ENCODE assay signal across 12 mouse cellular contexts in genomic region chr5:93251001-93251760, GRCm38 (mm10). TPM values are rescaled to one million over a fixed set of nuclear protein-coding genes. Genes with fewer than 3 reads are reported as not detected.
DNase-seq lines count a peak whose midpoint lies in the region; ATAC-seq and TF ChIP-seq lines count a peak whose summit lies in the region.
"Had no signal": no experiment of that assay in that cellular context is flagged by ENCODE, and none has a peak within 500 bp of the region (broad histone marks: within the 10 kb centered on the region; RNA-seq: fewer than 3 reads in every experiment).

No protein-coding gene starts in this region.

- no peak for TF ChIP-seq CTCF in gastrocnemius, adult 2 months (IDR thresholded peaks at IDR 0.05)

- intact Hi-C loops in gastrocnemius, adult 2 months (cut with DNase I), result no loop called here

- WGBS in kidney, embryonic 14.5 days, result 83% methylated on average over 12 of the region's 12 CpGs
- WGBS in embryonic facial prominence, embryonic 10.5 days, result 87% methylated on average over 12 of the region's 12 CpGs

- H3K9ac ChIP-seq in kidney, embryonic 14.5 days (ENCODE audit: low read depth, low read length), result no peak overlapping the region
- H3K9ac ChIP-seq: heart, embryonic 13.5 days had no signal

- H3K4me1 ChIP-seq in kidney, embryonic 14.5 days (ENCODE audit: control insufficient read depth, insufficient read depth, low read length), result no peaks in the 10 kb centered on the region
- no peaks in the 10 kb centered on the region for H3K4me1 ChIP-seq in embryonic facial prominence, embryonic 10.5 days
- H3K4me1 ChIP-seq: heart, embryonic 13.5 days had no signal

- H3K36me3 ChIP-seq in kidney, embryonic 14.5 days (ENCODE audit: control insufficient read depth, insufficient read depth, low read length), result no peaks in the 10 kb centered on the region
- H3K36me3 ChIP-seq in embryonic facial prominence, embryonic 10.5 days (replicated peaks), result no peaks in the 10 kb centered on the region
- H3K36me3 ChIP-seq: heart, embryonic 13.5 days had no signal

- peak; percentile 11 to 30 for DNase-seq in kidney, adult 8-10 months
- DNase-seq in adrenal gland, postnatal 25 days, result peak; percentile 41
- DNase-seq in gastrocnemius, adult 2 months, result peak; percentile 79
- peak; percentile 71 for DNase-seq in lung, postnatal 14 days
- DNase-seq in urinary bladder, postnatal 4 days (ENCODE audit: low spot score in 2 of 2), result no peak
- DNase-seq in urinary bladder, postnatal 14 days (ENCODE audit: low spot score), result no peak
- no peak for DNase-seq in embryonic facial prominence, embryonic 10.5 days (ENCODE audit: low spot score)
- DNase-seq: right cerebral cortex, postnatal 14 days; thymus, adult 2 months had no signal

- no peak overlapping the region for H3K4me3 ChIP-seq in kidney, embryonic 14.5 days (ENCODE audit: low read length)
- H3K4me3 ChIP-seq in gastrocnemius, adult 2 months, result no peak overlapping the region
- H3K4me3 ChIP-seq in embryonic facial prominence, embryonic 10.5 days, result no peak overlapping the region
- H3K4me3 ChIP-seq: heart, embryonic 13.5 days; layer of hippocampus, adult 2 months had no signal

- no peak overlapping the region for H3K4me2 ChIP-seq in kidney, embryonic 14.5 days (replicated peaks; ENCODE audit: low read depth, low read length)
- H3K4me2 ChIP-seq: heart, embryonic 13.5 days had no signal

- no peak overlapping the region for H3K27ac ChIP-seq in kidney, embryonic 14.5 days (ENCODE audit: low read depth, low read length)
- peak overlapping the region; percentile 54 for H3K27ac ChIP-seq in gastrocnemius, adult 2 months
- H3K27ac ChIP-seq in embryonic facial prominence, embryonic 10.5 days (replicated peaks), result no peak overlapping the region
- H3K27ac ChIP-seq: heart, embryonic 13.5 days; layer of hippocampus, adult 2 months had no signal

- H3K9me3 ChIP-seq in kidney, embryonic 14.5 days (ENCODE audit: control insufficient read depth, low read length), result no peaks in the 10 kb centered on the region
- H3K9me3 ChIP-seq in embryonic facial prominence, embryonic 10.5 days, result no peaks in the 10 kb centered on the region
- H3K9me3 ChIP-seq: heart, embryonic 13.5 days had no signal

- H3K27me3 ChIP-seq in kidney, embryonic 14.5 days (ENCODE audit: control insufficient read depth, insufficient read depth, low read length), result no peaks in the 10 kb centered on the region
- no peaks in the 10 kb centered on the region for H3K27me3 ChIP-seq in embryonic facial prominence, embryonic 10.5 days (replicated peaks; ENCODE audit: low read depth, poor library complexity, severe bottlenecking)
- H3K27me3 ChIP-seq: heart, embryonic 13.5 days had no signal

- no peak for ATAC-seq in kidney, embryonic 14.5 days (ENCODE audit: low FRiP score, low TSS enrichment)

RNA-seq across cellular contexts. Expression of gene Ccng2, which starts 15.9 kb away (rescaled TPM):
- polyA plus RNA-seq in kidney, embryonic 14.5 days (2014; fragmentation: Nextera tagmentation; extraction: Ambion mirVana), result 53.2 and 69.4 TPM in 2 replicates
- 23.4 and 24.8 TPM in 2 replicates for total RNA-seq in adrenal gland, postnatal 25 days (2021)
- 1 to 10 TPM; 8.6 to 9.7 TPM for total RNA-seq in gastrocnemius, adult 2 months (2021)
- polyA plus RNA-seq in embryonic facial prominence, embryonic 10.5 days (2016; fragmentation: Nextera tagmentation; extraction: Ambion mirVana), result 52.8 and 55.1 TPM in 2 replicates

RNA-seq across cellular contexts. Expression of gene 2010109A12Rik, which starts 44.9 kb away (rescaled TPM):
- 1.1 and 1.4 TPM in 2 replicates for polyA plus RNA-seq in kidney, embryonic 14.5 days (2014; fragmentation: Nextera tagmentation; extraction: Ambion mirVana)
- 0.94 TPM in 1 of 2 replicates, not detected in the other for total RNA-seq in adrenal gland, postnatal 25 days (2021)
- under 1 TPM; 0.48 to 0.81 TPM for total RNA-seq in gastrocnemius, adult 2 months (2021)
- polyA plus RNA-seq in embryonic facial prominence, embryonic 10.5 days (2016; fragmentation: Nextera tagmentation; extraction: Ambion mirVana), result 1.3 and 1.8 TPM in 2 replicates

RNA-seq across cellular contexts. Expression of gene Ccni, which starts 44.9 kb away (rescaled TPM):
- 132 and 159 TPM in 2 replicates for polyA plus RNA-seq in kidney, embryonic 14.5 days (2014; fragmentation: Nextera tagmentation; extraction: Ambion mirVana)
- total RNA-seq in adrenal gland, postnatal 25 days (2021), result 199 and 208 TPM in 2 replicates
- total RNA-seq in gastrocnemius, adult 2 months (2021), result 10 to 100 TPM; 61.4 to 66.6 TPM
- polyA plus RNA-seq in embryonic facial prominence, embryonic 10.5 days (2016; fragmentation: Nextera tagmentation; extraction: Ambion mirVana), result 115 and 119 TPM in 2 replicates

Comparison
In these comparisons a context has a peak if more than half of its experiments do, and no peak if none do; other contexts are left out.
1. DNase-seq: peak in kidney, adult 8-10 months (2 of 2), adrenal gland, postnatal 25 days (single experiment), gastrocnemius, adult 2 months (single experiment) and lung, postnatal 14 days (single experiment); none in urinary bladder, postnatal 4 days (0 of 2), urinary bladder, postnatal 14 days (single experiment) and embryonic facial prominence, embryonic 10.5 days (single experiment).